Mouse (Mus musculus) lung, embryonic 15.5 days (tissue): Measurements from ENCODE around the gene Gm17018. TPM values are rescaled to one million over a fixed set of nuclear protein-coding genes. Genes with fewer than 3 reads are reported as not detected.

Experiments
- ATAC-seq: fragments of 200-750 bp; cut with Nextera tagmentation; 2 replicates; pipeline ENCODE4 v1.8.0; 2017; ENCODE audit warnings: moderate number of reproducible peaks, borderline replicate concordance; ENCODE audit not compliant: low FRiP score, low TSS enrichment; ENCODE audit errors: extremely low read depth
- H3K27ac ChIP-seq: fragments of 300-500 bp; sonication (generic); 2 replicates; pipeline ENCODE4 v1.5.1; 2015; ENCODE audit warnings: moderate library complexity, mild to moderate bottlenecking, inconsistent platforms
- H3K27me3 ChIP-seq: fragments of 300-500 bp; sonication (generic); 2 replicates; pipeline ENCODE4 v1.6.1; 2015; ENCODE audit warnings: inconsistent platforms
- H3K36me3 ChIP-seq: fragments of 300-500 bp; sonication (generic); 2 replicates; pipeline ENCODE4 v1.6.1; 2015; ENCODE audit warnings: inconsistent platforms
- H3K4me1 ChIP-seq: fragments of 300-500 bp; sonication (generic); 2 replicates; pipeline ENCODE4 v1.6.1; 2015; ENCODE audit warnings: inconsistent platforms
- H3K4me2 ChIP-seq: fragments of 300-500 bp; sonication (generic); 2 replicates; pipeline ENCODE4 v1.6.1; 2015; ENCODE audit warnings: inconsistent platforms, mild to moderate bottlenecking, moderate library complexity
- H3K4me3 ChIP-seq: fragments of 300-500 bp; sonication (generic); 2 replicates; pipeline ENCODE4 v1.5.1; 2015; ENCODE audit warnings: mild to moderate bottlenecking, inconsistent platforms
- H3K9ac ChIP-seq: fragments of 300-500 bp; sonication (generic); 2 replicates; pipeline ENCODE4 v1.6.1; 2015; ENCODE audit warnings: inconsistent platforms
- H3K9me3 ChIP-seq: fragments of 300-500 bp; sonication (generic); 2 replicates; pipeline ENCODE4 v1.6.1; 2016; ENCODE audit warnings: inconsistent platforms
- WGBS: fragments of 180-500 bp; shearing (Covaris S2); methylation state at CpG from one replicate; pipeline ENCODE4 v1.1.7; 2015; 5-methylcytosine and 5-hydroxymethylcytosine counted together
- polyA plus RNA-seq: library from polyadenylated mRNA; unstranded; fragments of >200 nt; fragmentation: Nextera tagmentation; extraction: Ambion mirVana; gene quantifications from 2 replicates; pipeline ENCODE4 v1.2.1, GENCODE M21; 2015

Gene Gm17018
- polyA plus RNA-seq, 1 experiment from 2014 or later: 44.1 TPM

- 43% methylated on average over 6 of the region's 6 CpGs for WGBS
- no peak for ATAC-seq
- Histone ChIP-seq H3K9me3 (no peaks in the 10 kb centered on the region), H3K27ac (no peak overlapping the region), H3K9ac (no peak overlapping the region), H3K27me3 (no peaks in the 10 kb centered on the region), H3K4me3 (no peak overlapping the region), H3K4me1 (peaks cover 7% of the 10 kb centered on the region; the same call in 1 of the 2 replicates), H3K4me2 (no peak overlapping the region), H3K36me3 (peaks cover 19% of the 10 kb centered on the region; the same call in 1 of the 2 replicates)
Observed at GRCm38 (mm10) chr19:45552187-45552586, 8.2 kb upstream of the Gm17018 start.

GRCm38 (mm10) chr19:45554136-45554535, 6.3 kb upstream of the Gm17018 start:
- Histone ChIP-seq H3K9me3 (no peaks in the 10 kb centered on the region), H3K36me3 (peaks cover 19% of the 10 kb centered on the region; the same call in 1 of the 2 replicates), H3K4me3 (no peak overlapping the region), H3K9ac (no peak overlapping the region), H3K4me1 (peaks cover 7% of the 10 kb centered on the region), H3K4me2 (no peak overlapping the region), H3K27ac (no peak overlapping the region), H3K27me3 (no peaks in the 10 kb centered on the region)
- WGBS: 92% methylated on average over 11 of the region's 11 CpGs
- no peak for ATAC-seq

GRCm38 (mm10) chr19:45565925-45566715, 5.7 kb downstream of the Gm17018 start:
- H3K27me3 ChIP-seq: no peaks in the 10 kb centered on the region
- no peak overlapping the region for H3K9ac ChIP-seq
- H3K4me1 ChIP-seq: peaks cover 11% of the 10 kb centered on the region
- no peak overlapping the region for H3K4me2 ChIP-seq
- no peak for ATAC-seq
- H3K36me3 ChIP-seq: 0 out of 2 replicates have a peak, but pooled peaks cover 3% of the 10 kb centered on the region
- no peak overlapping the region for H3K4me3 ChIP-seq
- no peak overlapping the region for H3K27ac ChIP-seq
- H3K9me3 ChIP-seq: no peaks in the 10 kb centered on the region
- WGBS: 50% methylated on average over 15 of the region's 15 CpGs

- H3K27ac ChIP-seq: no peak overlapping the region
- peaks cover 8% of the 10 kb centered on the region for H3K4me1 ChIP-seq
- H3K27me3 ChIP-seq: no peaks in the 10 kb centered on the region
- no peak for ATAC-seq
- no peak overlapping the region for H3K4me2 ChIP-seq
- H3K4me3 ChIP-seq: no peak overlapping the region
- H3K9ac ChIP-seq: no peak overlapping the region
- peaks cover 6% of the 10 kb centered on the region; the same call in 1 of the 2 replicates for H3K36me3 ChIP-seq
- H3K9me3 ChIP-seq: no peaks in the 10 kb centered on the region
- 49% methylated on average over 14 of the region's 14 CpGs for WGBS
Observed at GRCm38 (mm10) chr19:45567367-45567766, 7.0 kb downstream of the Gm17018 start.

GRCm38 (mm10) chr19:45573033-45573432, 12.6 kb downstream of the Gm17018 start:
- Histone ChIP-seq H3K4me1 (peaks cover 38% of the 10 kb centered on the region), H3K4me2 (no peak overlapping the region)

GRCm38 (mm10) chr19:45573861-45574267, 13.4 kb downstream of the Gm17018 start:
- Histone ChIP-seq H3K27me3 (no peaks in the 10 kb centered on the region), H3K4me1 (peaks cover 38% of the 10 kb centered on the region), H3K4me2 (no peak overlapping the region), H3K9ac (no peak overlapping the region), H3K4me3 (no peak overlapping the region), H3K27ac (no peak overlapping the region), H3K36me3 (peaks cover 15% of the 10 kb centered on the region; the same call in 1 of the 2 replicates), H3K9me3 (no peaks in the 10 kb centered on the region)
- ATAC-seq: peak; percentile 40; the same call in 1 of the 2 replicates
- WGBS: 17% methylated on average over 6 of the region's 6 CpGs

More at GRCm38 (mm10) chr19:45573033-45573432, 12.6 kb downstream of the Gm17018 start:
- WGBS: 83% methylated on average over 6 of the region's 6 CpGs
- Histone ChIP-seq H3K4me3 (no peak overlapping the region), H3K27me3 (no peaks in the 10 kb centered on the region), H3K27ac (no peak overlapping the region), H3K9me3 (no peaks in the 10 kb centered on the region), H3K9ac (no peak overlapping the region), H3K36me3 (peaks cover 14% of the 10 kb centered on the region; the same call in 1 of the 2 replicates)
- no peak for ATAC-seq

- 51% methylated on average over 7 of the region's 7 CpGs for WGBS
- ATAC-seq: no peak
- no peak overlapping the region for H3K4me2 ChIP-seq
- H3K9me3 ChIP-seq: no peaks in the 10 kb centered on the region
- no peak overlapping the region for H3K9ac ChIP-seq
- H3K36me3 ChIP-seq: peaks cover 21% of the 10 kb centered on the region; the same call in 1 of the 2 replicates
- peak overlapping the region; percentile 87 for H3K27ac ChIP-seq
- peaks cover 38% of the 10 kb centered on the region for H3K4me1 ChIP-seq
- H3K27me3 ChIP-seq: no peaks in the 10 kb centered on the region
- no peak overlapping the region for H3K4me3 ChIP-seq
Observed at GRCm38 (mm10) chr19:45574339-45574898, 14.0 kb downstream of the Gm17018 start.

GRCm38 (mm10) chr19:45574941-45575631, 14.7 kb downstream of the Gm17018 start:
- no peaks in the 10 kb centered on the region for H3K27me3 ChIP-seq
- no peak; the same call in 1 of the 2 replicates for ATAC-seq
- H3K36me3 ChIP-seq: peaks cover 19% of the 10 kb centered on the region; the same call in 1 of the 2 replicates
- 0 out of 2 replicates have a peak overlapping the region, but pooled peaks have one; percentile 20 for H3K9ac ChIP-seq
- peak overlapping the region; percentile 87 for H3K27ac ChIP-seq
- no peak overlapping the region for H3K4me3 ChIP-seq
- H3K4me1 ChIP-seq: peaks cover 38% of the 10 kb centered on the region
- WGBS: 19% methylated on average over 19 of the region's 19 CpGs
- no peaks in the 10 kb centered on the region for H3K9me3 ChIP-seq
- H3K4me2 ChIP-seq: peak overlapping the region; percentile 27

- no peak for ATAC-seq
- Histone ChIP-seq H3K4me3 (no peak overlapping the region), H3K27ac (peak overlapping the region; percentile 87), H3K36me3 (peaks cover 19% of the 10 kb centered on the region; the same call in 1 of the 2 replicates), H3K9me3 (no peaks in the 10 kb centered on the region), H3K9ac (0 out of 2 replicates have a peak overlapping the region, but pooled peaks have one; percentile 20), H3K4me2 (0 out of 2 replicates have a peak overlapping the region, but pooled peaks have one; percentile 27), H3K27me3 (no peaks in the 10 kb centered on the region), H3K4me1 (peaks cover 38% of the 10 kb centered on the region)
- 10% methylated on average over 8 of the region's 8 CpGs for WGBS
Observed at GRCm38 (mm10) chr19:45575632-45576001, 15.2 kb downstream of the Gm17018 start.

GRCm38 (mm10) chr19:45577141-45577750, 16.8 kb downstream of the Gm17018 start:
- Histone ChIP-seq H3K9me3 (no peaks in the 10 kb centered on the region), H3K27ac (peak overlapping the region; percentile 87; the same call in 1 of the 2 replicates), H3K9ac (no peak overlapping the region), H3K27me3 (no peaks in the 10 kb centered on the region), H3K4me1 (peaks cover 44% of the 10 kb centered on the region), H3K36me3 (peaks cover 17% of the 10 kb centered on the region; the same call in 1 of the 2 replicates), H3K4me3 (no peak overlapping the region), H3K4me2 (no peak overlapping the region)
- no peak for ATAC-seq
- WGBS: 67% methylated on average over 14 of the region's 14 CpGs

- no peaks in the 10 kb centered on the region for H3K9me3 ChIP-seq
- no peaks in the 10 kb centered on the region for H3K27me3 ChIP-seq
- WGBS: 81% methylated on average over 12 of the region's 12 CpGs
- no peak overlapping the region for H3K4me2 ChIP-seq
- H3K27ac ChIP-seq: no peak overlapping the region
- peaks cover 42% of the 10 kb centered on the region for H3K4me1 ChIP-seq
- 0 out of 2 replicates have a peak, but pooled peaks cover 12% of the 10 kb centered on the region for H3K36me3 ChIP-seq
- H3K4me3 ChIP-seq: no peak overlapping the region
- no peak for ATAC-seq
- H3K9ac ChIP-seq: no peak overlapping the region
Observed at GRCm38 (mm10) chr19:45578976-45579375, 18.6 kb downstream of the Gm17018 start.
